Mouse (Mus musculus) MEL (cell line): Measurements from ENCODE around the gene Cdk18. TPM values are rescaled to one million over a fixed set of nuclear protein-coding genes. Genes with fewer than 3 reads are reported as not detected.
"Not testable (repeated sequence)": the region's sequence is repeated elsewhere in the genome, so short reads cannot be mapped to it uniquely, and the experiment has no call there.

ENCODE experiments used
- DNase-seq: peaks from one replicate; pipeline ENCODE4 v3.0.0; 2011; ENCODE audit warnings: low read depth, low spot score
- H3K27ac ChIP-seq: 2 replicates; pipeline ENCODE4 v1.5.1; 2012; ENCODE audit warnings: low read depth, mild to moderate bottlenecking, control low read depth, low read length, moderate library complexity; ENCODE audit not compliant: control insufficient read depth
- H3K27me3 ChIP-seq, 2 experiments: fragments of 150-350 bp in 1 of 2; sonication (generic) in 1 of 2; 2 replicates each; pipeline ENCODE4 v1.6.1; 2012; ENCODE audit warnings: low read length in 2 of 2, mild to moderate bottlenecking in 2 of 2, improper control_type of control experiment in 1 of 2, moderate library complexity in 1 of 2; ENCODE audit not compliant: insufficient read depth in 2 of 2, control insufficient read depth in 1 of 2
- H3K36me3 ChIP-seq, 2 experiments: 2 replicates each; pipeline ENCODE4 v1.6.1; 2012 to 2014; ENCODE audit warnings: low read length in 2 of 2, improper control_type of control experiment in 1 of 2, inconsistent platforms in 1 of 2, mild to moderate bottlenecking in 1 of 2; ENCODE audit not compliant: insufficient read depth in 2 of 2, control insufficient read depth in 1 of 2
- H3K4me1 ChIP-seq, 2 experiments: fragments of 150-350 bp in 1 of 2; sonication (generic) in 1 of 2; 2 replicates each; pipeline ENCODE4 v1.6.1; 2012; ENCODE audit warnings: low read length in 2 of 2, improper control_type of control experiment in 1 of 2, mild to moderate bottlenecking in 1 of 2; ENCODE audit not compliant: insufficient read depth in 2 of 2, control insufficient read depth in 1 of 2
- H3K4me3 ChIP-seq, 2 experiments: fragments of 150-350 bp in 1 of 2; sonication (generic) in 1 of 2; 2 replicates each; pipeline ENCODE4 v1.5.1; 2012; ENCODE audit warnings: low read depth in 2 of 2, low read length in 2 of 2, mild to moderate bottlenecking in 2 of 2, moderate library complexity in 2 of 2, control low read depth in 1 of 2, improper control_type of control experiment in 1 of 2; ENCODE audit not compliant: control insufficient read depth in 1 of 2, insufficient read depth in 1 of 2
- H3K79me2 ChIP-seq: 2 replicates; pipeline ENCODE4 v1.6.1; 2012; ENCODE audit warnings: mild to moderate bottlenecking, low read length, moderate library complexity; ENCODE audit not compliant: control insufficient read depth, poor library complexity, insufficient read depth
- H3K9ac ChIP-seq: 2 replicates; pipeline ENCODE4 v1.6.1; 2012; ENCODE audit warnings: low read depth, mild to moderate bottlenecking, control low read depth, low read length, moderate library complexity; ENCODE audit not compliant: control insufficient read depth, poor library complexity, severe bottlenecking
- H3K9me3 ChIP-seq: fragments of 150-350 bp; sonication (generic); replicated peaks from 2 replicates; pipeline ENCODE4 v1.6.1; 2012; ENCODE audit warnings: mild to moderate bottlenecking, low read length, improper control_type of control experiment, moderate library complexity; ENCODE audit not compliant: insufficient read depth
- BHLHE40 ChIP-seq: IDR thresholded peaks from 2 replicates; pipeline ENCODE4 v1.6.1; 2012; ENCODE audit warnings: low read depth, mild to moderate bottlenecking, inconsistent platforms, low read length, improper control_type of control experiment, borderline replicate concordance
- CHD2 ChIP-seq: IDR thresholded peaks from 2 replicates; pipeline ENCODE4 v1.6.1; 2011; ENCODE audit warnings: low read length, improper control_type of control experiment
- CTCF ChIP-seq, 3 experiments: IDR thresholded peaks in 2 of 3; conservative IDR thresholded peaks in 1 of 3; 2 replicates each; pipeline ENCODE4 v1.5.1; 2011 to 2012; ENCODE audit warnings: low read length in 3 of 3, low read depth in 2 of 3, mild to moderate bottlenecking in 2 of 3, improper control_type of control experiment in 1 of 3, inconsistent platforms in 1 of 3, mixed read lengths in 1 of 3, moderate library complexity in 1 of 3; ENCODE audit not compliant: control insufficient read depth in 1 of 3, insufficient read depth in 1 of 3, poor library complexity in 1 of 3, severe bottlenecking in 1 of 3
- E2F4 ChIP-seq: IDR thresholded peaks from 2 replicates; pipeline ENCODE4 v1.6.1; 2011; ENCODE audit warnings: low read depth, low read length, improper control_type of control experiment, borderline replicate concordance
- ELF1 ChIP-seq: IDR thresholded peaks from 2 replicates; pipeline ENCODE4 v1.6.1; 2014; ENCODE audit warnings: low read depth, mild to moderate bottlenecking, inconsistent platforms, low read length, improper control_type of control experiment, moderate library complexity
- GATA1 ChIP-seq: IDR thresholded peaks from 2 replicates; pipeline ENCODE4 v1.6.1; 2011; ENCODE audit warnings: low read depth, low read length, improper control_type of control experiment
- MAFK ChIP-seq: IDR thresholded peaks from 2 replicates; pipeline ENCODE4 v1.6.1; 2011; ENCODE audit warnings: low read depth, mild to moderate bottlenecking, low read length, improper control_type of control experiment, borderline replicate concordance
- MAX ChIP-seq: IDR thresholded peaks from 2 replicates; pipeline ENCODE4 v1.6.1; 2011; ENCODE audit warnings: low read length, improper control_type of control experiment
- MXI1 ChIP-seq: IDR thresholded peaks from 2 replicates; pipeline ENCODE4 v1.6.1; 2011; ENCODE audit warnings: mild to moderate bottlenecking, low read depth, low read length, improper control_type of control experiment
- MYC ChIP-seq: IDR thresholded peaks from 2 replicates; pipeline ENCODE4 v1.6.1; 2011; ENCODE audit warnings: low read depth, mild to moderate bottlenecking, low read length, improper control_type of control experiment, moderate library complexity
- NRF1 ChIP-seq: IDR thresholded peaks from 2 replicates; pipeline ENCODE4 v1.6.1; 2014; ENCODE audit warnings: low read depth, mild to moderate bottlenecking, inconsistent platforms, low read length, improper control_type of control experiment, moderate library complexity; ENCODE audit not compliant: poor library complexity, insufficient read depth, severe bottlenecking
- POLR2A ChIP-seq, 2 experiments: IDR thresholded peaks; 2 replicates each; pipeline ENCODE4 v1.6.1; 2011 to 2012; ENCODE audit warnings: low read length in 2 of 2, mild to moderate bottlenecking in 2 of 2, control low read depth in 1 of 2, improper control_type of control experiment in 1 of 2, low read depth in 1 of 2, moderate library complexity in 1 of 2; ENCODE audit not compliant: control insufficient read depth in 1 of 2, insufficient read depth in 1 of 2, poor library complexity in 1 of 2
- POLR2AphosphoS2 ChIP-seq: IDR thresholded peaks from 2 replicates; pipeline ENCODE4 v1.6.1; 2011; ENCODE audit warnings: low read length, improper control_type of control experiment
- POLR2AphosphoS5 ChIP-seq: IDR thresholded peaks from 2 replicates; pipeline ENCODE4 v1.6.1; 2012; ENCODE audit warnings: low read depth, borderline replicate concordance, mild to moderate bottlenecking, inconsistent platforms, low read length, moderate library complexity, mixed read lengths
- RAD21 ChIP-seq: IDR thresholded peaks from 2 replicates; pipeline ENCODE4 v1.6.1; 2011; ENCODE audit warnings: mild to moderate bottlenecking, low read depth, low read length, improper control_type of control experiment
- SMC3 ChIP-seq: IDR thresholded peaks from 2 replicates; pipeline ENCODE4 v1.6.1; 2011; ENCODE audit warnings: low read depth, low read length, improper control_type of control experiment
- TBP ChIP-seq: IDR thresholded peaks from 2 replicates; pipeline ENCODE4 v1.8.0; 2011; ENCODE audit warnings: low read depth, low read length, improper control_type of control experiment
- UBTF ChIP-seq: IDR thresholded peaks from 2 replicates; pipeline ENCODE4 v1.6.1; 2012; ENCODE audit warnings: low read depth, mild to moderate bottlenecking, inconsistent platforms, low read length, improper control_type of control experiment, moderate library complexity, borderline replicate concordance; ENCODE audit not compliant: insufficient read depth
- USF1 ChIP-seq: IDR thresholded peaks from 2 replicates; pipeline ENCODE4 v1.6.1; 2014; ENCODE audit warnings: low read depth, mild to moderate bottlenecking, inconsistent platforms, low read length, improper control_type of control experiment, moderate library complexity
- polyA plus RNA-seq, 2 experiments: library from polyadenylated mRNA; stranded (reverse) in 1 of 2; unstranded in 1 of 2; fragments of >175 nt in 1 of 2; fragments of >200 nt in 1 of 2; gene quantifications; 2 replicates each; pipeline versions ENCODE4 v1.2.1 to v1.2.4; 2012; ENCODE audit warnings: low replicate concordance in 2 of 2, low read depth in 1 of 2; ENCODE audit not compliant: insufficient read length in 2 of 2, insufficient read depth in 1 of 2, missing spikeins in 1 of 2
- total RNA-seq: library from RNA; depleted of rRNA; stranded (reverse); fragments of 300-350 nt; gene quantifications from 2 replicates; pipeline ENCODE4 v1.2.3, GENCODE M21; 2012

Cdk18 gene
- total and polyA plus RNA-seq, 3 experiments: 1.3 to 15.7 TPM; not detected in 1

- H3K36me3 ChIP-seq, H3K4me3 ChIP-seq, H3K79me2 ChIP-seq, H3K9me3 ChIP-seq, H3K27me3 ChIP-seq, H3K27ac ChIP-seq, DNase-seq, H3K4me1 ChIP-seq, H3K9ac ChIP-seq: not testable (repeated sequence)
- TF ChIP-seq MYC: peak; percentile 73
- TF ChIP-seq MAX: peak; percentile 15; the same call in 1 of the 2 replicates
- peak; percentile 12; the same call in 1 of the 2 replicates for TF ChIP-seq RAD21
- TF ChIP-seq CTCF (IDR thresholded peaks at IDR 0.05 in 2 of 3, conservative IDR thresholded peaks at IDR 0.05 in 1 of 3; ENCODE audit: control insufficient read depth in 1 of 3, insufficient read depth in 1 of 3, low read depth in 2 of 3, low read length in 3 of 3, poor library complexity in 1 of 3, severe bottlenecking in 1 of 3): peak; percentile 22 to 47 (median 44); a peak in 5 of 6 replicates
- peak; percentile 40 for TF ChIP-seq USF1
- TF ChIP-seq SMC3: peak; percentile 47
Observed at GRCm38 (mm10) chr1:132162618-132163017, 23.1 kb upstream of the Cdk18 start.

- Histone ChIP-seq H3K9me3 (no peaks in the 10 kb centered on the region), H3K79me2 (no peaks in the 10 kb centered on the region), H3K27ac (no peak overlapping the region), H3K9ac (no peak overlapping the region), H3K27me3 (peaks cover 6 to 8% of the 10 kb centered on the region in 2 experiments; a peak in 3 of 4 replicates), H3K4me3 (no peak overlapping the region), H3K4me1 (no peaks in the 10 kb centered on the region)
- no peak for DNase-seq
- TF ChIP-seq POLR2A (IDR thresholded peaks at IDR 0.05; ENCODE audit: control insufficient read depth in 1 of 2, insufficient read depth in 1 of 2, low read depth in 1 of 2, low read length in 2 of 2, poor library complexity in 1 of 2) (no peak), MXI1 (no peak), E2F4 (no peak), ELF1 (no peak), MAFK (no peak), MYC (no peak), USF1 (no peak), SMC3 (no peak), CHD2 (no peak), NRF1 (no peak), TBP (no peak), GATA1 (no peak), POLR2AphosphoS5 (no peak), BHLHE40 (no peak), POLR2AphosphoS2 (no peak), UBTF (no peak)
- TF ChIP-seq, all 39 proteins: peak for 0
- H3K36me3 ChIP-seq: no peaks in the 10 kb centered on the region; a peak in 1 of 4 replicates
Observed at GRCm38 (mm10) chr1:132161211-132161880, 21.9 kb upstream of the Cdk18 start.
